Mouse (Mus musculus): Measurements from ENCODE around the gene 2610021A01Rik. TPM values are rescaled to one million over a fixed set of nuclear protein-coding genes. Genes with fewer than 3 reads are reported as not detected.
A peak's percentile ranks its signal among the peaks of the same experiment; 100 is the strongest.
"Not testable (repeated sequence)": the region's sequence is repeated elsewhere in the genome, so short reads cannot be mapped to it uniquely, and the experiment has no call there.

The 2610021A01Rik gene
- polyA plus RNA-seq, 1 experiment, result 1.5 TPM

DNA sequence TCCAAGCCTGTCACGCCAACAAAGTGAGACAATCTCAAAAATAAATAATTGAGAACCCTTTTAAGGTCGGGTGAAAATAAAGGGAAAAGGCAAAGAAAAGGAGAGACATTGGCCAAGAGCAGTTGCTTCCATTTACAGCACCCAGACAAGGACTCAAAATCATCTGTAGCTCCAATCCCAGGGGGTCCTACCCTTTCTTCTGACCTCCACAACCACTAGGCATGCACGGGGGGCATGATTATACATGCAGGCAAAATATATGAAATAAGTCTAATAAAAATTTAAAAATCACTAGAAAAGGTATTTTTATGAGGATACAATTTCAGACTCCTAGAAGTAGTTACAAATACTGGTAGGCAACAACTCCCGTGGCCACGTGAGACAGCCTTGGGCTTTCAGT, 415 bp upstream of the 2610021A01Rik start:
- Histone ChIP-seq H3K79me2 (ENCODE audit: control insufficient read depth, insufficient read depth) (peaks cover 21% of the 10 kb centered on the region), H3K4me3 (peak overlapping the region; percentile 62), H3K4me2 (ENCODE audit: low read depth) (peak overlapping the region; percentile 92), H3K27me3 (ENCODE audit: control insufficient read depth, insufficient read depth, insufficient read length) (no peaks in the 10 kb centered on the region), H3K36me3 (ENCODE audit: control insufficient read depth, insufficient read depth) (no peaks in the 10 kb centered on the region), H3ac (ENCODE audit: control insufficient read depth, insufficient read length) (peak overlapping the region; percentile 11)
- no peak for TF ChIP-seq MYOG (IDR thresholded peaks at IDR 0.05; ENCODE audit: control insufficient read depth in 1 of 3, insufficient read depth in 1 of 3, insufficient read length in 2 of 3, low read depth in 2 of 3)
- no peak for TF ChIP-seq POLR2AphosphoS2 (IDR thresholded peaks at IDR 0.05; ENCODE audit: insufficient read length, low read depth)
- TF ChIP-seq TCF3 (IDR thresholded peaks at IDR 0.05; ENCODE audit: insufficient read length, low read depth), result no peak
- no peak for TF ChIP-seq SRF (IDR thresholded peaks at IDR 0.05; ENCODE audit: control insufficient read depth, insufficient read length, low read depth)
- TF ChIP-seq MAX (IDR thresholded peaks at IDR 0.05; ENCODE audit: low read depth), result no peak
- TF ChIP-seq E2F4 (IDR thresholded peaks at IDR 0.05; ENCODE audit: insufficient read depth), result no peak
- TF ChIP-seq REST (IDR thresholded peaks at IDR 0.05; ENCODE audit: insufficient read depth, insufficient read length), result no peak
- TF ChIP-seq CEBPB (IDR thresholded peaks at IDR 0.05; ENCODE audit: insufficient read depth, poor library complexity, severe bottlenecking), result no peak
- no peak for TF ChIP-seq MYOD1 (IDR thresholded peaks at IDR 0.05; ENCODE audit: control insufficient read depth in 1 of 3, insufficient read length in 2 of 3, low read depth in 2 of 3)
- TF ChIP-seq POLR2A (IDR thresholded peaks at IDR 0.05; ENCODE audit: insufficient read length, low read depth), result no peak

- H3K79me2 ChIP-seq (ENCODE audit: control insufficient read depth, insufficient read depth), result peaks cover 21% of the 10 kb centered on the region
- TF ChIP-seq TCF3 (IDR thresholded peaks at IDR 0.05; ENCODE audit: insufficient read length, low read depth) (no peak), TCF12 (IDR thresholded peaks at IDR 0.05; ENCODE audit: insufficient read depth, poor library complexity, severe bottlenecking) (no peak), SRF (IDR thresholded peaks at IDR 0.05; ENCODE audit: control insufficient read depth, insufficient read length, low read depth) (no peak), MAX (IDR thresholded peaks at IDR 0.05; ENCODE audit: low read depth) (no peak), E2F4 (IDR thresholded peaks at IDR 0.05; ENCODE audit: insufficient read depth) (no peak), MYOD1 (IDR thresholded peaks at IDR 0.05; ENCODE audit: control insufficient read depth in 1 of 3, insufficient read length in 2 of 3, low read depth in 2 of 3) (no peak), REST (IDR thresholded peaks at IDR 0.05; ENCODE audit: insufficient read depth, insufficient read length) (no peak), POLR2AphosphoS2 (IDR thresholded peaks at IDR 0.05; ENCODE audit: insufficient read length, low read depth) (no peak), POLR2A (IDR thresholded peaks at IDR 0.05; ENCODE audit: insufficient read length, low read depth) (no peak), USF1 (IDR thresholded peaks at IDR 0.05; ENCODE audit: low read depth) (no peak), CEBPB (IDR thresholded peaks at IDR 0.05; ENCODE audit: insufficient read depth, poor library complexity, severe bottlenecking) (no peak), MYOG (IDR thresholded peaks at IDR 0.05; ENCODE audit: control insufficient read depth in 1 of 3, insufficient read depth in 1 of 3, insufficient read length in 2 of 3, low read depth in 2 of 3) (no peak)
- no peaks in the 10 kb centered on the region for H3K27me3 ChIP-seq (ENCODE audit: control insufficient read depth, insufficient read depth, insufficient read length)
- H3K4me3 ChIP-seq, result peak overlapping the region; percentile 62
- peak overlapping the region; percentile 76 for H3K4me2 ChIP-seq (ENCODE audit: low read depth)
- H3K36me3 ChIP-seq (ENCODE audit: control insufficient read depth, insufficient read depth), result no peaks in the 10 kb centered on the region
- no peak overlapping the region for H3ac ChIP-seq (ENCODE audit: control insufficient read depth, insufficient read length)
These were observed 1.0 kb downstream of the 2610021A01Rik start for GRCm38 (mm10) chr7:41599932-41600548.

- Histone ChIP-seq H3K27me3 (ENCODE audit: control insufficient read depth, insufficient read depth, insufficient read length) (no peaks in the 10 kb centered on the region), H3ac (ENCODE audit: control insufficient read depth, insufficient read length) (no peak overlapping the region), H3K4me2 (ENCODE audit: low read depth) (no peak overlapping the region), H3K4me3 (no peak overlapping the region), H3K79me2 (ENCODE audit: control insufficient read depth, insufficient read depth) (peaks cover 7% of the 10 kb centered on the region), H3K36me3 (ENCODE audit: control insufficient read depth, insufficient read depth) (peaks cover 17% of the 10 kb centered on the region)
- TF ChIP-seq REST (IDR thresholded peaks at IDR 0.05; ENCODE audit: insufficient read depth, insufficient read length) (no peak), CEBPB (IDR thresholded peaks at IDR 0.05; ENCODE audit: insufficient read depth, poor library complexity, severe bottlenecking) (no peak), POLR2AphosphoS2 (IDR thresholded peaks at IDR 0.05; ENCODE audit: insufficient read length, low read depth) (no peak), POLR2A (IDR thresholded peaks at IDR 0.05; ENCODE audit: insufficient read length, low read depth) (no peak), MYOG (IDR thresholded peaks at IDR 0.05; ENCODE audit: control insufficient read depth in 1 of 3, insufficient read depth in 1 of 3, insufficient read length in 2 of 3, low read depth in 2 of 3) (no peak), MAX (IDR thresholded peaks at IDR 0.05; ENCODE audit: low read depth) (no peak), MYOD1 (IDR thresholded peaks at IDR 0.05; ENCODE audit: control insufficient read depth in 1 of 3, insufficient read length in 2 of 3, low read depth in 2 of 3) (no peak), TCF3 (IDR thresholded peaks at IDR 0.05; ENCODE audit: insufficient read length, low read depth) (no peak)
These were observed 12.6 kb downstream of the 2610021A01Rik start for GRCm38 (mm10) chr7:41611654-41612053.

DNA sequence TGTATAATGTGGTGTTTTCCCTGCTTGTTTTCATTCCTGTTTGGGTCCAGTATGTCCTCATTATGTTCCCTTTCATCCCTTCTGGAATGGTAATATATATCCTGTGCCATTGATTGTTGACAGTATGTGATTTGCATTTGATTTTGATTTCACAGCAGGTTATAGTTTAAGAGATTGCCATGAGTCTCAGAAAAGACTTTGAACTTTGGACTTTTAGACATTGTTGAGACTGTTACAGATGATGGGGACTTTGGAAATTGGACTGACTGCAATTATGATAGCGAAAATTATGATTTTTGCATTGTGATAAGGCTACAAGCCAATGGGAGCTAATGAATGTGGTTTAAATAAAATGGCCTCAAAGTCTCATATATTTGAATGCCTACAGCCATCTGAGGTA, 17.2 kb downstream of the 2610021A01Rik start:
- H3ac ChIP-seq (ENCODE audit: control insufficient read depth, insufficient read length); H3K79me2 ChIP-seq (ENCODE audit: control insufficient read depth, insufficient read depth); H3K4me2 ChIP-seq (ENCODE audit: low read depth); H3K27me3 ChIP-seq (ENCODE audit: control insufficient read depth, insufficient read depth, insufficient read length); H3K4me3 ChIP-seq: not testable (repeated sequence)
- H3K36me3 ChIP-seq (ENCODE audit: control insufficient read depth, insufficient read depth), result peaks cover 17% of the 10 kb centered on the region

GRCm38 (mm10) chr7:41632409-41633220, 33.6 kb downstream of the 2610021A01Rik start, which contains the start of gene Zfp788:
Gene Zfp788, plus strand, starts transcription at chr7:41633203.
- no peaks in the 10 kb centered on the region for H3K27me3 ChIP-seq (ENCODE audit: control insufficient read depth, insufficient read depth, insufficient read length)
- H3K4me2 ChIP-seq (ENCODE audit: low read depth), result peak within 1 kb of the TSS; percentile 94
- TF ChIP-seq E2F4 (IDR thresholded peaks at IDR 0.05; ENCODE audit: insufficient read depth) (no peak), TCF12 (IDR thresholded peaks at IDR 0.05; ENCODE audit: insufficient read depth, poor library complexity, severe bottlenecking) (no peak), POLR2AphosphoS2 (IDR thresholded peaks at IDR 0.05; ENCODE audit: insufficient read length, low read depth) (peak; percentile 66), POLR2A (IDR thresholded peaks at IDR 0.05; ENCODE audit: insufficient read length, low read depth) (peak; percentile 73), USF1 (IDR thresholded peaks at IDR 0.05; ENCODE audit: low read depth) (no peak)
- no peak within 1 kb of the TSS for H3ac ChIP-seq (ENCODE audit: control insufficient read depth, insufficient read length)
- H3K79me2 ChIP-seq (ENCODE audit: control insufficient read depth, insufficient read depth), result no peaks in the 10 kb centered on the region
- H3K36me3 ChIP-seq (ENCODE audit: control insufficient read depth, insufficient read depth), result peaks cover 2% of the 10 kb centered on the region
- H3K4me3 ChIP-seq, result peak within 1 kb of the TSS; percentile 42
